Mouse (Mus musculus) limb, embryonic 14.5 days (tissue): ENCODE data around the gene Taok2. TPM values are rescaled to one million over a fixed set of nuclear protein-coding genes. Genes with fewer than 3 reads are reported as not detected.
"Not testable (repeated sequence)": the region's sequence is repeated elsewhere in the genome, so short reads cannot be mapped to it uniquely, and the experiment has no call there.

Experiments used
- ATAC-seq: fragments of 200-750 bp; cut with Nextera tagmentation; 2 replicates; pipeline ENCODE4 v1.8.0; 2017; ENCODE audit warnings: low read depth, moderate number of reproducible peaks, moderate TSS enrichment; ENCODE audit not compliant: low FRiP score
- DNase-seq: peaks from one replicate; pipeline ENCODE4 v3.0.0-alpha.2; 2015; ENCODE audit warnings: low spot score
- H3K27ac ChIP-seq: fragments of 300-500 bp; sonication (generic); replicated peaks from 2 replicates; pipeline ENCODE4 v1.5.1; 2014; ENCODE audit warnings: low read depth, mild to moderate bottlenecking, low read length, moderate library complexity, mixed read lengths
- H3K27me3 ChIP-seq: fragments of 300-500 bp; sonication (generic); 2 replicates; pipeline ENCODE4 v1.6.1; 2014; ENCODE audit warnings: low read length, mixed read lengths; ENCODE audit not compliant: control insufficient read depth, insufficient read depth
- H3K36me3 ChIP-seq: fragments of 300-500 bp; sonication (generic); 2 replicates; pipeline ENCODE4 v1.6.1; 2014; ENCODE audit warnings: mild to moderate bottlenecking, low read length, moderate library complexity, mixed read lengths; ENCODE audit not compliant: control insufficient read depth, insufficient read depth
- H3K4me1 ChIP-seq: fragments of 300-500 bp; sonication (generic); 2 replicates; pipeline ENCODE4 v1.6.1; 2014; ENCODE audit warnings: antibody characterized with exemption, low read length, mixed read lengths; ENCODE audit not compliant: control insufficient read depth, insufficient read depth
- H3K4me2 ChIP-seq: fragments of 300-500 bp; sonication (generic); replicated peaks from 2 replicates; pipeline ENCODE4 v1.6.1; 2014; ENCODE audit warnings: low read depth, mild to moderate bottlenecking, low read length, moderate library complexity; ENCODE audit not compliant: severe bottlenecking
- H3K4me3 ChIP-seq: fragments of 300-500 bp; sonication (generic); replicated peaks from 2 replicates; pipeline ENCODE4 v1.5.1; 2014; ENCODE audit warnings: low read length
- H3K9ac ChIP-seq: fragments of 300-500 bp; sonication (generic); 2 replicates; pipeline ENCODE4 v1.6.1; 2014; ENCODE audit warnings: mild to moderate bottlenecking, low read depth, low read length, moderate library complexity; ENCODE audit not compliant: severe bottlenecking
- H3K9me3 ChIP-seq: fragments of 300-500 bp; sonication (generic); 2 replicates; pipeline ENCODE4 v1.6.1; 2016; ENCODE audit warnings: low read length; ENCODE audit not compliant: control insufficient read depth
- POLR2A ChIP-seq: fragments of 200-500 bp; IDR thresholded peaks from 2 replicates; pipeline ENCODE4 v1.8.0; 2012; ENCODE audit warnings: inconsistent platforms, mild to moderate bottlenecking, moderate library complexity, borderline replicate concordance; ENCODE audit not compliant: insufficient read depth, insufficient read length; ENCODE audit errors: extremely low read depth
- WGBS: fragments of 180-500 bp; shearing (Covaris S2); extraction: QIAGEN DNeasy Blood & Tissue Kit; methylation state at CpG from one replicate; pipeline ENCODE4 v1.1.7; 2014; 5-methylcytosine and 5-hydroxymethylcytosine counted together
- polyA plus RNA-seq, 2 experiments: library from polyadenylated mRNA; depleted of rRNA in 1 of 2; stranded (reverse) in 1 of 2; unstranded in 1 of 2; fragments of >200 nt; fragmentation: Nextera tagmentation in 1 of 2; extraction: Ambion mirVana in 1 of 2; gene quantifications; 2 replicates each; pipeline versions ENCODE4 v1.2.1 to v1.2.3; 2012 to 2014

Gene Taok2
- polyA plus RNA-seq, 2 experiments, result 28.5 to 106 TPM

GRCm38 (mm10) chr7:126905590-126905989 lies 21.1 kb upstream of the Taok2 start:
- H3K9me3 ChIP-seq, result no peaks in the 10 kb centered on the region
- H3K4me2 ChIP-seq, result no peak overlapping the region
- DNase-seq (no peak), ATAC-seq (no peak)
- H3K27me3 ChIP-seq, result no peaks in the 10 kb centered on the region
- WGBS, result 70% methylated on average over 3 of the region's 3 CpGs
- TF ChIP-seq POLR2A, result no peak
- no peak overlapping the region for H3K9ac ChIP-seq
- H3K4me3 ChIP-seq, result no peak overlapping the region
- no peak overlapping the region for H3K27ac ChIP-seq
- no peaks in the 10 kb centered on the region for H3K36me3 ChIP-seq
- no peaks in the 10 kb centered on the region for H3K4me1 ChIP-seq

- not testable (repeated sequence) for H3K4me2 ChIP-seq, H3K4me3 ChIP-seq, H3K9ac ChIP-seq, H3K9me3 ChIP-seq, H3K36me3 ChIP-seq, DNase-seq, H3K27me3 ChIP-seq, H3K27ac ChIP-seq, ATAC-seq
- WGBS, result 94% methylated on average over 6 of the region's 9 CpGs
- peaks cover 11% of the 10 kb centered on the region for H3K4me1 ChIP-seq
These were observed 15.3 kb upstream of the Taok2 start for GRCm38 (mm10) chr7:126899781-126900180.

GRCm38 (mm10) chr7:126898102-126898990 lies 13.8 kb upstream of the Taok2 start:
- peak overlapping the region; percentile 45 for H3K27ac ChIP-seq
- peak overlapping the region; percentile 57 for H3K4me3 ChIP-seq
- H3K27me3 ChIP-seq, result no peaks in the 10 kb centered on the region
- peak; percentile 91 for DNase-seq
- H3K9me3 ChIP-seq, result no peaks in the 10 kb centered on the region
- 13% methylated on average over 32 of the region's 37 CpGs for WGBS
- H3K4me1 ChIP-seq, result peaks cover 11% of the 10 kb centered on the region
- TF ChIP-seq POLR2A, result peak; percentile 70; the same call in 1 of the 2 replicates
- peak overlapping the region; percentile 68 for H3K4me2 ChIP-seq
- peak overlapping the region; percentile 67 for H3K9ac ChIP-seq
- no peaks in the 10 kb centered on the region for H3K36me3 ChIP-seq
- peak; percentile 97 for ATAC-seq

- H3K9ac ChIP-seq, result peak overlapping the region; percentile 67
- H3K27me3 ChIP-seq, result no peaks in the 10 kb centered on the region
- peak overlapping the region; percentile 68 for H3K4me2 ChIP-seq
- H3K36me3 ChIP-seq, result no peaks in the 10 kb centered on the region
- TF ChIP-seq POLR2A, result no peak
- WGBS, result 22% methylated on average over 16 of the region's 16 CpGs
- DNase-seq (no peak), ATAC-seq (peak; percentile 76)
- peak overlapping the region; percentile 57 for H3K4me3 ChIP-seq
- H3K27ac ChIP-seq, result peak overlapping the region; percentile 45
- H3K9me3 ChIP-seq, result no peaks in the 10 kb centered on the region
- H3K4me1 ChIP-seq, result peaks cover 11% of the 10 kb centered on the region
These were observed 13.0 kb upstream of the Taok2 start for GRCm38 (mm10) chr7:126897390-126898101.

- DNase-seq (no peak), ATAC-seq (no peak)
- WGBS, result 90% methylated on average over 5 of the region's 5 CpGs
- Histone ChIP-seq H3K4me2 (no peak overlapping the region), H3K36me3 (no peaks in the 10 kb centered on the region), H3K27ac (no peak overlapping the region), H3K9me3 (no peaks in the 10 kb centered on the region), H3K9ac (no peak overlapping the region), H3K27me3 (no peaks in the 10 kb centered on the region), H3K4me3 (no peak overlapping the region), H3K4me1 (peaks cover 11% of the 10 kb centered on the region)
- no peak for TF ChIP-seq POLR2A
These were observed 12.4 kb upstream of the Taok2 start for GRCm38 (mm10) chr7:126896912-126897311.
